Mouse (Mus musculus) bone marrow macrophage, adult 2 months (primary cell): ENCODE results near the gene Cradd.

ENCODE experiments used
- CTCF ChIP-seq: IDR thresholded peaks from 2 replicates; pipeline ENCODE4 v1.5.1; 2012; ENCODE audit warnings: low read depth, mild to moderate bottlenecking, low read length, moderate library complexity
- POLR2A ChIP-seq: IDR thresholded peaks from 2 replicates; pipeline ENCODE4 v1.6.1; 2012; ENCODE audit warnings: mild to moderate bottlenecking, low read depth, low read length, borderline replicate concordance

DNA sequence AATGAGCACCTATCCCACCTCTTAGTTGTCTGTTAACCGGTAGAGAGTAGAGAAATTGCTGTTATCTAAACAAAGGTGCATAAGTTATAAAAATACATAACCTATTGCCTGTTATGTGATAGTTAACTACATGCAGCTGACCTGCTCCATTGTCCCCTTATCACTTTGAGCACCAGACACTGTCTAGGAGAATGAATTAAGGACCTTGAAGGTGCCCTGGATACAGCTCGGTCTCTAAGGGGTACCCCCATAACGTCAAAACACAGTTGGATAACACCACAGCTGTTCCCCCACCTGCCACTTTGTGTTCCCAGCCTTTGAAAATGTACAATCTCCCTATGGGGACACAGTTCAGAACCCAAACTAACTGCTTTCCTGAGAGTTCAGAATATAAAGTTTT lies 24.5 kb upstream of the Cradd start:
- TF ChIP-seq CTCF (no peak), POLR2A (no peak)
